Mouse (Mus musculus) lung, postnatal 10 days (tissue): ENCODE measurements at regions not wholly inside any gene's neighbourhood (a gene's known extent, or its start where the extent isn't known, plus 50 kb on each side); places are given as distances from the start of the nearest gene placed in this dataset.

ENCODE experiments used
- DNase-seq: peaks from one replicate; pipeline ENCODE4 v3.0.0; 2021

- no peak for DNase-seq
Measured at GRCm38 (mm10) chrX:106985684-106986083, 65.3 kb downstream of the Lpar4 start.

DNA sequence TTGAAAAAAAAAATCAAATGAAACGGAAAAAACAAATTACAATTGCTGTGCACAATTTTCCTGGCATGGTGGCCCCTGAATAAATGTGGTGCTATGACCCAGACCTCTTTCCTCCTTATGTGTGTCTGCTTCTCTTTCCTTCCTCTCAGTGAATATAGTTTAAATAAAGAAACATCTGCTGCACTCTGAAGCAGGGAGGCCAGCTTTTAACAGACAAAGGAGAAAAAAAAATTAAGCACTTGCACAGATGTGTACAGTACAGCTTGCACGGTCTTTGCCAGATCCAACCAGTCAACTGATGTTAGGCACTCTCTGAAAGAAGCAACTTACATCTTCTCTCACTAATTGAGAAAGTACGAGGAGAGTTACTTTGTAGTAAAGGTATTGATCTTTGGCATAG is 66.4 kb downstream of the Lpar4 start:
- no peak for DNase-seq

DNA sequence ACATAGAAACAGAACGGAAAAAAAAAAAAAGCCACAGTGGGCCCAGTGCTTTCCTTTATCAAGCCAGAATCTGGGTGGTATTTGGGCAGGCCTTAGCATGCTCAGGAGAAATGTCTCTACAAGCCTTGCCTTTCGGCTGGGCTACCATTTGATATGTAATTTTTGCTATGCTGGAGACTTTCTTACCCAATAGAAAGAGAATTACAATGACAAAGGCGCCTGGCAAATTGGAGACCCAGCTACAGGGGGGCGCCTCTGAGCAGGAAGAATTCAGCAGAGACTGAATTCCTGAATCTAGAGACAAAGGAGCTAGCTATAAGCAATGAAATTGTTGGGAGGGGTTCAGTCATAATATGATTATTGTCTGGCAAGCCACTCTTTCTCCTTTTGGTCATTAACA is 67.4 kb downstream of the Lpar4 start:
- no peak for DNase-seq

DNA sequence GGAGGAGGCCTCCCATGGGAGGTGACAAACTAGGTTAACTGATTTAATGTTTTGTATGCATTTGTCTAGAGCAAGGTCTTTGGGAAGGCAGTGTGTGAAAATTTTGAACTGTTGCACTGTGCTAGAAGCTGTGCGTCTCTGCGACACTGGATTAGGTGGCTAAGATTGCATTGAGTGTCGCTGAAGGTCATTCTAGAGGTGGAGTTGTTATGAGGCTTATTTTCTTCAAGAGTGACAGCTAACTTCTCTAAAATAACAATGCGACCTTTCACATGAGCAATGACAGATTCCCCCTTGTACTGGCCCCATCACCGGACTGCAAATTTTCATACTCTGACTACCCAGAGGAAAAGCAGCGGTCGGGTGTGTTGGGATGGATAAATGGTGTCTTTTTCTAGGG is 83.8 kb upstream of the P2ry10 start:
- DNase-seq: no peak

GRCm38 (mm10) chrX:107008968-107009367 is 79.3 kb upstream of the P2ry10 start:
- DNase-seq: no peak

GRCm38 (mm10) chrX:107012615-107013014 is 75.7 kb upstream of the P2ry10 start:
- DNase-seq: no peak

- DNase-seq: peak; percentile 5
Measured at GRCm38 (mm10) chrX:107015335-107015734, 73.0 kb upstream of the P2ry10 start.

- DNase-seq: peak; percentile 1
Measured at GRCm38 (mm10) chrX:107031726-107032125, 56.6 kb upstream of the P2ry10 start.

DNA sequence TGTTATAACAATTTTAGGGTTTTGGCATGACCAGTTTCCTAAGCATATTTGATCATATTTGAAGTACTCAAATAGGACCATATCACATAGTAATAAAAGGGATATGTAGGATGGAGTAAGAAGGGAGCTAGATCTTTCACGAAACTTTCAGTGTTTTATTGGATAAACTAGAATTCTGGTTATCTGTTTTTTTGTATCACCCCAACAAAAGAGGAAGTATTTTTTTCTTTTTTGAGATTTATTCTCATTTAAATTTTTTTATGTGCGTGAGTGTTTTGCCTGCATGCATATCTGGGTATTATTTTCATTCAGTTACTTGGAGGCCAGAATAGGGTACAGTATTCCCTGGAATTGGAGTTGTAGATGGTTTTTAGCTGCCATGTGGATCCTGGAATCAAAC is 50.3 kb upstream of the P2ry10 start:
- DNase-seq: no peak
